Mouse (Mus musculus) MEL (cell line): ENCODE results near the gene AF067061. TPM values are rescaled to one million over a fixed set of nuclear protein-coding genes. Genes with fewer than 3 reads are reported as not detected.

Experiments used
- DNase-seq: peaks from one replicate; pipeline ENCODE4 v3.0.0; 2011; ENCODE audit warnings: low read depth, low spot score
- H3K27ac ChIP-seq: 2 replicates; pipeline ENCODE4 v1.5.1; 2012; ENCODE audit warnings: low read depth, mild to moderate bottlenecking, control low read depth, low read length, moderate library complexity; ENCODE audit not compliant: control insufficient read depth
- H3K27me3 ChIP-seq, 2 experiments: fragments of 150-350 bp in 1 of 2; sonication (generic) in 1 of 2; 2 replicates each; pipeline ENCODE4 v1.6.1; 2012; ENCODE audit warnings: low read length in 2 of 2, mild to moderate bottlenecking in 2 of 2, improper control_type of control experiment in 1 of 2, moderate library complexity in 1 of 2; ENCODE audit not compliant: insufficient read depth in 2 of 2, control insufficient read depth in 1 of 2
- H3K36me3 ChIP-seq, 2 experiments: 2 replicates each; pipeline ENCODE4 v1.6.1; 2012 to 2014; ENCODE audit warnings: low read length in 2 of 2, improper control_type of control experiment in 1 of 2, inconsistent platforms in 1 of 2, mild to moderate bottlenecking in 1 of 2; ENCODE audit not compliant: insufficient read depth in 2 of 2, control insufficient read depth in 1 of 2
- H3K4me1 ChIP-seq, 2 experiments: fragments of 150-350 bp in 1 of 2; sonication (generic) in 1 of 2; 2 replicates each; pipeline ENCODE4 v1.6.1; 2012; ENCODE audit warnings: low read length in 2 of 2, improper control_type of control experiment in 1 of 2, mild to moderate bottlenecking in 1 of 2; ENCODE audit not compliant: insufficient read depth in 2 of 2, control insufficient read depth in 1 of 2
- H3K4me3 ChIP-seq, 2 experiments: fragments of 150-350 bp in 1 of 2; sonication (generic) in 1 of 2; 2 replicates each; pipeline ENCODE4 v1.5.1; 2012; ENCODE audit warnings: low read depth in 2 of 2, low read length in 2 of 2, mild to moderate bottlenecking in 2 of 2, moderate library complexity in 2 of 2, control low read depth in 1 of 2, improper control_type of control experiment in 1 of 2; ENCODE audit not compliant: control insufficient read depth in 1 of 2, insufficient read depth in 1 of 2
- H3K79me2 ChIP-seq: 2 replicates; pipeline ENCODE4 v1.6.1; 2012; ENCODE audit warnings: mild to moderate bottlenecking, low read length, moderate library complexity; ENCODE audit not compliant: control insufficient read depth, poor library complexity, insufficient read depth
- H3K9ac ChIP-seq: 2 replicates; pipeline ENCODE4 v1.6.1; 2012; ENCODE audit warnings: low read depth, mild to moderate bottlenecking, control low read depth, low read length, moderate library complexity; ENCODE audit not compliant: control insufficient read depth, poor library complexity, severe bottlenecking
- H3K9me3 ChIP-seq: fragments of 150-350 bp; sonication (generic); replicated peaks from 2 replicates; pipeline ENCODE4 v1.6.1; 2012; ENCODE audit warnings: mild to moderate bottlenecking, low read length, improper control_type of control experiment, moderate library complexity; ENCODE audit not compliant: insufficient read depth
- BHLHE40 ChIP-seq: IDR thresholded peaks from 2 replicates; pipeline ENCODE4 v1.6.1; 2012; ENCODE audit warnings: low read depth, mild to moderate bottlenecking, inconsistent platforms, low read length, improper control_type of control experiment, borderline replicate concordance
- CHD1 ChIP-seq: IDR thresholded peaks from 2 replicates; pipeline ENCODE4 v1.6.1; 2012; ENCODE audit warnings: low read depth, mild to moderate bottlenecking, inconsistent platforms, low read length, improper control_type of control experiment
- CHD2 ChIP-seq: IDR thresholded peaks from 2 replicates; pipeline ENCODE4 v1.6.1; 2011; ENCODE audit warnings: low read length, improper control_type of control experiment
- CTCF ChIP-seq, 3 experiments: IDR thresholded peaks in 2 of 3; conservative IDR thresholded peaks in 1 of 3; 2 replicates each; pipeline ENCODE4 v1.5.1; 2011 to 2012; ENCODE audit warnings: low read length in 3 of 3, low read depth in 2 of 3, mild to moderate bottlenecking in 2 of 3, improper control_type of control experiment in 1 of 3, inconsistent platforms in 1 of 3, mixed read lengths in 1 of 3, moderate library complexity in 1 of 3; ENCODE audit not compliant: control insufficient read depth in 1 of 3, insufficient read depth in 1 of 3, poor library complexity in 1 of 3, severe bottlenecking in 1 of 3
- E2F4 ChIP-seq: IDR thresholded peaks from 2 replicates; pipeline ENCODE4 v1.6.1; 2011; ENCODE audit warnings: low read depth, low read length, improper control_type of control experiment, borderline replicate concordance
- ELF1 ChIP-seq: IDR thresholded peaks from 2 replicates; pipeline ENCODE4 v1.6.1; 2014; ENCODE audit warnings: low read depth, mild to moderate bottlenecking, inconsistent platforms, low read length, improper control_type of control experiment, moderate library complexity
- ETS1 ChIP-seq: IDR thresholded peaks from 2 replicates; pipeline ENCODE4 v1.6.1; 2012; ENCODE audit warnings: low read depth, mild to moderate bottlenecking, inconsistent platforms, low read length, improper control_type of control experiment, moderate library complexity
- GABPA ChIP-seq: IDR thresholded peaks from 2 replicates; pipeline ENCODE4 v1.6.1; 2012; ENCODE audit warnings: low read depth, mild to moderate bottlenecking, inconsistent platforms, low read length, improper control_type of control experiment, moderate library complexity
- HCFC1 ChIP-seq: IDR thresholded peaks from 2 replicates; pipeline ENCODE4 v1.6.1; 2012; ENCODE audit warnings: low read depth, mild to moderate bottlenecking, inconsistent platforms, low read length, improper control_type of control experiment, moderate library complexity
- JUND ChIP-seq: IDR thresholded peaks from 2 replicates; pipeline ENCODE4 v1.6.1; 2011; ENCODE audit warnings: low read depth, mild to moderate bottlenecking, improper control_type of control experiment, low read length
- KAT2A ChIP-seq: conservative IDR thresholded peaks from 2 replicates; pipeline ENCODE4 v1.6.1; 2012; ENCODE audit warnings: low read depth, low read length, improper control_type of control experiment, inconsistent platforms
- MAFK ChIP-seq: IDR thresholded peaks from 2 replicates; pipeline ENCODE4 v1.6.1; 2011; ENCODE audit warnings: low read depth, mild to moderate bottlenecking, low read length, improper control_type of control experiment, borderline replicate concordance
- MAX ChIP-seq: IDR thresholded peaks from 2 replicates; pipeline ENCODE4 v1.6.1; 2011; ENCODE audit warnings: low read length, improper control_type of control experiment
- MAZ ChIP-seq: IDR thresholded peaks from 2 replicates; pipeline ENCODE4 v1.6.1; 2012; ENCODE audit warnings: low read depth, mild to moderate bottlenecking, inconsistent platforms, low read length, improper control_type of control experiment
- MEF2A ChIP-seq: IDR thresholded peaks from 2 replicates; pipeline ENCODE4 v1.6.1; 2014; ENCODE audit warnings: low read depth, mild to moderate bottlenecking, inconsistent platforms, low read length, improper control_type of control experiment; ENCODE audit not compliant: poor library complexity, insufficient replicate concordance, severe bottlenecking; ENCODE audit errors: extremely low read depth
- MXI1 ChIP-seq: IDR thresholded peaks from 2 replicates; pipeline ENCODE4 v1.6.1; 2011; ENCODE audit warnings: mild to moderate bottlenecking, low read depth, low read length, improper control_type of control experiment
- MYB ChIP-seq: IDR thresholded peaks from 2 replicates; pipeline ENCODE4 v1.6.1; 2011; ENCODE audit warnings: mild to moderate bottlenecking, low read depth, low read length, improper control_type of control experiment
- NELFE ChIP-seq: IDR thresholded peaks from 2 replicates; pipeline ENCODE4 v1.6.1; 2011; ENCODE audit warnings: low read depth, low read length, improper control_type of control experiment
- NRF1 ChIP-seq: IDR thresholded peaks from 2 replicates; pipeline ENCODE4 v1.6.1; 2014; ENCODE audit warnings: low read depth, mild to moderate bottlenecking, inconsistent platforms, low read length, improper control_type of control experiment, moderate library complexity; ENCODE audit not compliant: poor library complexity, insufficient read depth, severe bottlenecking
- POLR2A ChIP-seq, 2 experiments: IDR thresholded peaks; 2 replicates each; pipeline ENCODE4 v1.6.1; 2011 to 2012; ENCODE audit warnings: low read length in 2 of 2, mild to moderate bottlenecking in 2 of 2, control low read depth in 1 of 2, improper control_type of control experiment in 1 of 2, low read depth in 1 of 2, moderate library complexity in 1 of 2; ENCODE audit not compliant: control insufficient read depth in 1 of 2, insufficient read depth in 1 of 2, poor library complexity in 1 of 2
- POLR2AphosphoS2 ChIP-seq: IDR thresholded peaks from 2 replicates; pipeline ENCODE4 v1.6.1; 2011; ENCODE audit warnings: low read length, improper control_type of control experiment
- POLR2AphosphoS5 ChIP-seq: IDR thresholded peaks from 2 replicates; pipeline ENCODE4 v1.6.1; 2012; ENCODE audit warnings: low read depth, borderline replicate concordance, mild to moderate bottlenecking, inconsistent platforms, low read length, moderate library complexity, mixed read lengths
- RAD21 ChIP-seq: IDR thresholded peaks from 2 replicates; pipeline ENCODE4 v1.6.1; 2011; ENCODE audit warnings: mild to moderate bottlenecking, low read depth, low read length, improper control_type of control experiment
- RCOR1 ChIP-seq: IDR thresholded peaks from 2 replicates; pipeline ENCODE4 v1.6.1; 2012; ENCODE audit warnings: low read depth, mild to moderate bottlenecking, inconsistent platforms, low read length, improper control_type of control experiment
- SIN3A ChIP-seq: IDR thresholded peaks from 2 replicates; pipeline ENCODE4 v1.6.1; 2012; ENCODE audit warnings: low read length, improper control_type of control experiment, inconsistent platforms
- SMC3 ChIP-seq: IDR thresholded peaks from 2 replicates; pipeline ENCODE4 v1.6.1; 2011; ENCODE audit warnings: low read depth, low read length, improper control_type of control experiment
- TAL1 ChIP-seq: IDR thresholded peaks from 2 replicates; pipeline ENCODE4 v1.6.1; 2012; ENCODE audit warnings: mild to moderate bottlenecking, inconsistent platforms, low read length, moderate library complexity, mixed read lengths
- TBP ChIP-seq: IDR thresholded peaks from 2 replicates; pipeline ENCODE4 v1.8.0; 2011; ENCODE audit warnings: low read depth, low read length, improper control_type of control experiment
- TCF12 ChIP-seq: IDR thresholded peaks from 2 replicates; pipeline ENCODE4 v1.6.1; 2014; ENCODE audit warnings: low read depth, mild to moderate bottlenecking, inconsistent platforms, low read length, improper control_type of control experiment, moderate library complexity
- UBTF ChIP-seq: IDR thresholded peaks from 2 replicates; pipeline ENCODE4 v1.6.1; 2012; ENCODE audit warnings: low read depth, mild to moderate bottlenecking, inconsistent platforms, low read length, improper control_type of control experiment, moderate library complexity, borderline replicate concordance; ENCODE audit not compliant: insufficient read depth
- USF2 ChIP-seq, 2 experiments: IDR thresholded peaks; 2 replicates each; pipeline ENCODE4 v1.6.1; 2011 to 2012; ENCODE audit warnings: improper control_type of control experiment in 2 of 2, low read length in 2 of 2, borderline replicate concordance in 1 of 2, inconsistent platforms in 1 of 2, low read depth in 1 of 2, mild to moderate bottlenecking in 1 of 2; ENCODE audit not compliant: insufficient read depth in 1 of 2
- ZC3H11A ChIP-seq: IDR thresholded peaks from 2 replicates; pipeline ENCODE4 v1.6.1; 2012; ENCODE audit warnings: low read depth, mild to moderate bottlenecking, inconsistent platforms, low read length, improper control_type of control experiment
- ZMIZ1 ChIP-seq: IDR thresholded peaks from 2 replicates; pipeline ENCODE4 v1.6.1; 2012; ENCODE audit warnings: low read depth, mild to moderate bottlenecking, inconsistent platforms, low read length, improper control_type of control experiment, moderate library complexity
- ZNF384 ChIP-seq: IDR thresholded peaks from 2 replicates; pipeline ENCODE4 v1.6.1; 2012; ENCODE audit warnings: low read depth, mild to moderate bottlenecking, inconsistent platforms, low read length, improper control_type of control experiment
- polyA plus RNA-seq, 2 experiments: library from polyadenylated mRNA; stranded (reverse) in 1 of 2; unstranded in 1 of 2; fragments of >175 nt in 1 of 2; fragments of >200 nt in 1 of 2; gene quantifications; 2 replicates each; pipeline versions ENCODE4 v1.2.1 to v1.2.4; 2012; ENCODE audit warnings: low replicate concordance in 2 of 2, low read depth in 1 of 2; ENCODE audit not compliant: insufficient read length in 2 of 2, insufficient read depth in 1 of 2, missing spikeins in 1 of 2
- total RNA-seq: library from RNA; depleted of rRNA; stranded (reverse); fragments of 300-350 nt; gene quantifications from 2 replicates; pipeline ENCODE4 v1.2.3, GENCODE M21; 2012

The AF067061 gene
- total and polyA plus RNA-seq, 3 experiments: not detected

- Histone ChIP-seq H3K79me2 (no peaks in the 10 kb centered on the region), H3K4me1 (no peaks in the 10 kb centered on the region), H3K4me3 (no peak overlapping the region), H3K27me3 (no peaks in the 10 kb centered on the region)
- no peak for TF ChIP-seq HCFC1
- TF ChIP-seq TBP: no peak
- TF ChIP-seq ZC3H11A: peak; percentile 35
- no peak for TF ChIP-seq MAX
- TF ChIP-seq CHD1: no peak
- TF ChIP-seq KAT2A: no peak
- TF ChIP-seq MAFK: no peak
- TF ChIP-seq MAZ: no peak
- no peak for TF ChIP-seq BHLHE40
- TF ChIP-seq RAD21: peak; percentile 51
- no peak for TF ChIP-seq ELF1
- TF ChIP-seq UBTF: no peak
- TF ChIP-seq USF2 (IDR thresholded peaks at IDR 0.05; ENCODE audit: borderline replicate concordance in 1 of 2, insufficient read depth in 1 of 2, low read depth in 1 of 2, low read length in 2 of 2): no peak
- TF ChIP-seq NRF1: no peak
- TF ChIP-seq TCF12: no peak
- no peak for TF ChIP-seq ETS1
- no peak for TF ChIP-seq TAL1
- TF ChIP-seq SIN3A: no peak
- TF ChIP-seq POLR2A (IDR thresholded peaks at IDR 0.05; ENCODE audit: control insufficient read depth in 1 of 2, insufficient read depth in 1 of 2, low read depth in 1 of 2, low read length in 2 of 2, poor library complexity in 1 of 2): no peak
- TF ChIP-seq MYB: no peak
- no peak for TF ChIP-seq NELFE
- peak; percentile 41 for TF ChIP-seq SMC3
- no peak for TF ChIP-seq ZMIZ1
- no peak for TF ChIP-seq MEF2A
- TF ChIP-seq GABPA: no peak
- no peak for TF ChIP-seq CHD2
- no peak for TF ChIP-seq RCOR1
- TF ChIP-seq CTCF (IDR thresholded peaks at IDR 0.05 in 2 of 3, conservative IDR thresholded peaks at IDR 0.05 in 1 of 3; ENCODE audit: control insufficient read depth in 1 of 3, insufficient read depth in 1 of 3, low read depth in 2 of 3, low read length in 3 of 3, poor library complexity in 1 of 3, severe bottlenecking in 1 of 3): peak in 2 of 3 experiments; percentile 48 to 53; a peak in 4 of 6 replicates
- no peak for TF ChIP-seq POLR2AphosphoS2
- no peak for TF ChIP-seq ZNF384
- TF ChIP-seq MXI1: no peak
- no peak for TF ChIP-seq JUND
- no peak for TF ChIP-seq E2F4
- TF ChIP-seq POLR2AphosphoS5: no peak
- TF ChIP-seq, all 39 proteins: peak for 4
- Histone ChIP-seq H3K27ac (no peak overlapping the region), H3K9me3 (no peaks in the 10 kb centered on the region), H3K9ac (no peak overlapping the region), H3K36me3 (no peaks in the 10 kb centered on the region)
- peak; percentile 11 for DNase-seq
Observed at GRCm38 (mm10) chr13:120313584-120313983, 50.7 kb downstream of the AF067061 start.
